In genomic region chr16:19969506-19969905, GRCm38 (mm10) we compare ENCODE assay signal across 16 mouse cellular contexts.
"Had no signal": no experiment of that assay in that cellular context is flagged by ENCODE, and none has a peak within 500 bp of the region (broad histone marks: within the 10 kb centered on the region; RNA-seq: fewer than 3 reads in every experiment).

No protein-coding gene starts in this region.

- H3K4me1 ChIP-seq: midbrain, embryonic 13.5 days; neural tube, embryonic 15.5 days had no signal

- H3K4me2 ChIP-seq: liver, embryonic 11.5 days; liver, embryonic 15.5 days; midbrain, embryonic 13.5 days; neural tube, embryonic 15.5 days had no signal

- DNase-seq: kidney, adult 18-20 months; kidney, postnatal 10 days; kidney, postnatal 4 days; left cerebral cortex, postnatal 4 days; lung, adult 2 months; lung, postnatal 36 days; right cerebral cortex, adult 18-20 months; thymus, adult 18-20 months; thymus, postnatal 14 days had no signal

- H3K36me3 ChIP-seq: liver, embryonic 15.5 days; midbrain, embryonic 13.5 days; neural tube, embryonic 15.5 days had no signal

- H3K9me3 ChIP-seq: liver, embryonic 15.5 days; midbrain, embryonic 13.5 days; neural tube, embryonic 15.5 days had no signal

- H3K9ac ChIP-seq: liver, embryonic 15.5 days; midbrain, embryonic 13.5 days; neural tube, embryonic 15.5 days had no signal

- H3K4me3 ChIP-seq: layer of hippocampus, adult 2 months; liver, embryonic 15.5 days; midbrain, embryonic 13.5 days; myocyte; neural tube, embryonic 15.5 days had no signal

- H3K27me3 ChIP-seq: liver, embryonic 15.5 days; midbrain, embryonic 13.5 days; neural tube, embryonic 15.5 days had no signal

- ATAC-seq: lung, postnatal 0 days; midbrain, embryonic 13.5 days had no signal

- H3K27ac ChIP-seq: layer of hippocampus, adult 2 months; liver, embryonic 15.5 days; midbrain, embryonic 13.5 days; neural tube, embryonic 15.5 days had no signal
